Mouse (Mus musculus): ENCODE results near the gene Prom1. TPM values are rescaled to one million over a fixed set of nuclear protein-coding genes. Genes with fewer than 3 reads are reported as not detected.
A peak's percentile ranks its signal among the peaks of the same experiment; 100 is the strongest.

Gene Prom1
- polyA plus RNA-seq, 1 experiment from 2014 or later, result 52.7 TPM

- Histone ChIP-seq H3K9ac (ENCODE audit: low read length) (no peak overlapping the region), H3K4me3 (ENCODE audit: low read depth, low read length) (peak overlapping the region; percentile 37)
These were observed 121.4 kb downstream of the Prom1 start for GRCm38 (mm10) chr5:43980397-43980796.

GRCm38 (mm10) chr5:43976821-43977561 lies 124.8 kb downstream of the Prom1 start:
- WGBS, result 38% methylated on average over 1 of the region's 1 CpGs
- H3K27ac ChIP-seq (replicated peaks), result peak overlapping the region; percentile 46; the same call in 1 of the 2 replicates
- no peak for DNase-seq (ENCODE audit: low spot score)

More at GRCm38 (mm10) chr5:43980397-43980796, 121.4 kb downstream of the Prom1 start:
- no peak for TF ChIP-seq EP300 (optimal IDR thresholded peaks at IDR 0.05)
- TF ChIP-seq CTCF (IDR thresholded peaks at IDR 0.05; ENCODE audit: low read depth), result no peak
- DNase-seq (ENCODE audit: low spot score) (no peak), ATAC-seq (ENCODE audit: low FRiP score, low TSS enrichment) (peak; percentile 17; the same call in 1 of the 2 replicates)
- H3K4me1 ChIP-seq (replicated peaks; ENCODE audit: control insufficient read depth, insufficient read depth), result no peaks in the 10 kb centered on the region; the same call in 1 of the 2 replicates
- H3K4me2 ChIP-seq (replicated peaks; ENCODE audit: low read depth), result peak overlapping the region; percentile 48
- no peaks in the 10 kb centered on the region; the same call in 1 of the 2 replicates for H3K36me3 ChIP-seq (ENCODE audit: control insufficient read depth, insufficient read depth, low read length)
- no peaks in the 10 kb centered on the region for H3K27me3 ChIP-seq (ENCODE audit: control insufficient read depth, insufficient read depth, low read length)
- WGBS, result 47% methylated on average over 2 of the region's 2 CpGs
- no peaks in the 10 kb centered on the region for H3K9me3 ChIP-seq (ENCODE audit: control insufficient read depth, low read length)
- H3K27ac ChIP-seq (replicated peaks), result no peak overlapping the region; the same call in 1 of the 2 replicates

GRCm38 (mm10) chr5:43974166-43974565 lies 127.7 kb downstream of the Prom1 start:
- no peaks in the 10 kb centered on the region for H3K27me3 ChIP-seq (ENCODE audit: control insufficient read depth, insufficient read depth, low read length)
- TF ChIP-seq EP300 (optimal IDR thresholded peaks at IDR 0.05) (no peak), CTCF (IDR thresholded peaks at IDR 0.05; ENCODE audit: low read depth) (0 out of 2 replicates have a peak, but pooled peaks have one; percentile 9)
- no peaks in the 10 kb centered on the region for H3K4me1 ChIP-seq (replicated peaks; ENCODE audit: control insufficient read depth, insufficient read depth)
- H3K9ac ChIP-seq (ENCODE audit: low read length), result no peak overlapping the region
- H3K4me2 ChIP-seq (replicated peaks; ENCODE audit: low read depth), result no peak overlapping the region
- H3K36me3 ChIP-seq (ENCODE audit: control insufficient read depth, insufficient read depth, low read length), result no peaks in the 10 kb centered on the region; the same call in 1 of the 2 replicates
- H3K27ac ChIP-seq (replicated peaks), result peak overlapping the region; percentile 69
- no peak overlapping the region for H3K4me3 ChIP-seq (ENCODE audit: low read depth, low read length)
- peak; percentile 80 for ATAC-seq (ENCODE audit: low FRiP score, low TSS enrichment)
- 49% methylated on average over 6 of the region's 6 CpGs for WGBS
- H3K9me3 ChIP-seq (ENCODE audit: control insufficient read depth, low read length), result no peaks in the 10 kb centered on the region
- DNase-seq (ENCODE audit: low spot score), result peak; percentile 76

More at GRCm38 (mm10) chr5:43976821-43977561, 124.8 kb downstream of the Prom1 start:
- Histone ChIP-seq H3K9ac (ENCODE audit: low read length) (no peak overlapping the region), H3K36me3 (ENCODE audit: control insufficient read depth, insufficient read depth, low read length) (no peaks in the 10 kb centered on the region; the same call in 1 of the 2 replicates), H3K27me3 (ENCODE audit: control insufficient read depth, insufficient read depth, low read length) (no peaks in the 10 kb centered on the region), H3K4me2 (replicated peaks; ENCODE audit: low read depth) (no peak overlapping the region), H3K9me3 (ENCODE audit: control insufficient read depth, low read length) (no peaks in the 10 kb centered on the region), H3K4me1 (replicated peaks; ENCODE audit: control insufficient read depth, insufficient read depth) (no peaks in the 10 kb centered on the region; the same call in 1 of the 2 replicates), H3K4me3 (ENCODE audit: low read depth, low read length) (no peak overlapping the region)
- ATAC-seq (ENCODE audit: low FRiP score, low TSS enrichment), result no peak
- no peak for TF ChIP-seq CTCF (IDR thresholded peaks at IDR 0.05; ENCODE audit: low read depth)
- no peak for TF ChIP-seq EP300 (optimal IDR thresholded peaks at IDR 0.05)

- no peak for ATAC-seq (ENCODE audit: low FRiP score, low TSS enrichment)
These were observed 130.7 kb downstream of the Prom1 start for GRCm38 (mm10) chr5:43971156-43971555.

GRCm38 (mm10) chr5:43970532-43970931 lies 131.3 kb downstream of the Prom1 start:
- no peaks in the 10 kb centered on the region for H3K27me3 ChIP-seq (ENCODE audit: control insufficient read depth, insufficient read depth, low read length)
- H3K4me3 ChIP-seq (ENCODE audit: low read depth, low read length), result no peak overlapping the region
- H3K36me3 ChIP-seq (ENCODE audit: control insufficient read depth, insufficient read depth, low read length), result no peaks in the 10 kb centered on the region; the same call in 1 of the 2 replicates
- H3K4me1 ChIP-seq (replicated peaks; ENCODE audit: control insufficient read depth, insufficient read depth), result no peaks in the 10 kb centered on the region
- WGBS, result 62% methylated on average over 2 of the region's 2 CpGs
- no peak for TF ChIP-seq CTCF (IDR thresholded peaks at IDR 0.05; ENCODE audit: low read depth)
- TF ChIP-seq EP300 (optimal IDR thresholded peaks at IDR 0.05), result no peak
- no peak for DNase-seq (ENCODE audit: low spot score)
- no peak for ATAC-seq (ENCODE audit: low FRiP score, low TSS enrichment)
- H3K9ac ChIP-seq (ENCODE audit: low read length), result no peak overlapping the region
- no peak overlapping the region for H3K27ac ChIP-seq (replicated peaks)
- no peaks in the 10 kb centered on the region for H3K9me3 ChIP-seq (ENCODE audit: control insufficient read depth, low read length)
- H3K4me2 ChIP-seq (replicated peaks; ENCODE audit: low read depth), result no peak overlapping the region

More at GRCm38 (mm10) chr5:43971156-43971555, 130.7 kb downstream of the Prom1 start:
- no peaks in the 10 kb centered on the region for H3K4me1 ChIP-seq (replicated peaks; ENCODE audit: control insufficient read depth, insufficient read depth)
- H3K9ac ChIP-seq (ENCODE audit: low read length), result no peak overlapping the region
- no peaks in the 10 kb centered on the region for H3K27me3 ChIP-seq (ENCODE audit: control insufficient read depth, insufficient read depth, low read length)
- no peak for DNase-seq (ENCODE audit: low spot score)
- no peaks in the 10 kb centered on the region for H3K9me3 ChIP-seq (ENCODE audit: control insufficient read depth, low read length)
- H3K4me2 ChIP-seq (replicated peaks; ENCODE audit: low read depth), result no peak overlapping the region
- TF ChIP-seq EP300 (optimal IDR thresholded peaks at IDR 0.05) (no peak), CTCF (IDR thresholded peaks at IDR 0.05; ENCODE audit: low read depth) (no peak)
- no peaks in the 10 kb centered on the region; the same call in 1 of the 2 replicates for H3K36me3 ChIP-seq (ENCODE audit: control insufficient read depth, insufficient read depth, low read length)
- 31% methylated on average over 2 of the region's 2 CpGs for WGBS
- no peak overlapping the region for H3K4me3 ChIP-seq (ENCODE audit: low read depth, low read length)
- H3K27ac ChIP-seq (replicated peaks), result no peak overlapping the region

GRCm38 (mm10) chr5:43968634-43969033 lies 133.2 kb downstream of the Prom1 start:
- no peak overlapping the region for H3K4me3 ChIP-seq (ENCODE audit: low read depth, low read length)

More at GRCm38 (mm10) chr5:43968634-43969033, 133.2 kb downstream of the Prom1 start:
- no peaks in the 10 kb centered on the region for H3K4me1 ChIP-seq (replicated peaks; ENCODE audit: control insufficient read depth, insufficient read depth)
- H3K9me3 ChIP-seq (ENCODE audit: control insufficient read depth, low read length), result no peaks in the 10 kb centered on the region
- H3K27me3 ChIP-seq (ENCODE audit: control insufficient read depth, insufficient read depth, low read length), result no peaks in the 10 kb centered on the region
- TF ChIP-seq CTCF (IDR thresholded peaks at IDR 0.05; ENCODE audit: low read depth), result no peak
- TF ChIP-seq EP300 (optimal IDR thresholded peaks at IDR 0.05), result no peak
- no peaks in the 10 kb centered on the region for H3K36me3 ChIP-seq (ENCODE audit: control insufficient read depth, insufficient read depth, low read length)
- H3K4me2 ChIP-seq (replicated peaks; ENCODE audit: low read depth), result no peak overlapping the region
- no peak for DNase-seq (ENCODE audit: low spot score)
- no peak for ATAC-seq (ENCODE audit: low FRiP score, low TSS enrichment)
- H3K9ac ChIP-seq (ENCODE audit: low read length), result no peak overlapping the region
- WGBS, result 48% methylated on average over 2 of the region's 2 CpGs
- H3K27ac ChIP-seq (replicated peaks), result no peak overlapping the region

All from stomach, postnatal 0 days (tissue).